Mouse (Mus musculus) bone marrow macrophage, adult 2 months (primary cell): Measurements from ENCODE around the gene Exoc3l4.

Experiments used
- CTCF ChIP-seq: IDR thresholded peaks from 2 replicates; pipeline ENCODE4 v1.5.1; 2012; ENCODE audit warnings: low read depth, mild to moderate bottlenecking, low read length, moderate library complexity
- POLR2A ChIP-seq: IDR thresholded peaks from 2 replicates; pipeline ENCODE4 v1.6.1; 2012; ENCODE audit warnings: mild to moderate bottlenecking, low read depth, low read length, borderline replicate concordance

- TF ChIP-seq CTCF, result no peak
- TF ChIP-seq POLR2A, result no peak
Measured at GRCm38 (mm10) chr12:111419918-111420317, 3.1 kb downstream of the Exoc3l4 start.
